Mouse (Mus musculus) liver, embryonic 14.5 days (tissue): Measurements from ENCODE around the gene Btnl2.

Experiments
- CTCF ChIP-seq: IDR thresholded peaks from 2 replicates; pipeline ENCODE4 v1.5.1; 2016; ENCODE audit warnings: antibody characterized with exemption, low read depth, control low read depth
- EP300 ChIP-seq: IDR thresholded peaks from 2 replicates; pipeline ENCODE4 v1.6.1; 2016; ENCODE audit warnings: antibody characterized with exemption, low read depth

DNA sequence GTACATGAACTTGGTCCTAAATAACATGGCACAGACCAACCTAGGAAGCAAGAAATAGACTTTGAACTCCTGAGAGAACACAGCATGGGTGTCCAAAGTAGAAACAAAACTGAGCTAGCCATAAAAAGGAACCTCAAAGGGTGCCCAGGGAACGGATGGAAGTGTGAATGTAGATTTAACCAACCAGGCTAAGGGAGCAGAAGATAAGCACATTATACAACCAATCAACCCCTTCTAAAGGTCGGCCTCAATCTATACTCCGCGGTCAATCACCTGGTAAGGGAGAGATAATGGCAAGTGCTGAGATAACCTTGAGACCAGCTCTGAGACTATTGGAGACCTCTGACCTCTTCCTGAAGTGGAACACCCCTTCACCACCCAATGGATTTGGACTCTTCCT, 15.9 kb downstream of the Btnl2 start:
- no peak for TF ChIP-seq CTCF
- no peak for TF ChIP-seq EP300
